Mouse (Mus musculus) liver, embryonic 13.5 days (tissue): ENCODE measurements at regions not wholly inside any gene's neighbourhood (a gene's known extent, or its start where the extent isn't known, plus 50 kb on each side); places are given as distances from the start of the nearest gene placed in this dataset.

ENCODE experiments used
- ATAC-seq: fragments of 200-750 bp; cut with Nextera tagmentation; 2 replicates; pipeline ENCODE4 v1.8.0; 2017; ENCODE audit warnings: low read depth, mild to moderate bottlenecking, moderate number of reproducible peaks, moderate library complexity
- DNase-seq: peaks from one replicate; pipeline ENCODE4 v3.0.0; 2022
- H3K27ac ChIP-seq: fragments of 300-500 bp; sonication (generic); 2 replicates; pipeline ENCODE4 v1.5.1; 2015; ENCODE audit warnings: moderate library complexity, mild to moderate bottlenecking, inconsistent platforms
- H3K27me3 ChIP-seq: fragments of 300-500 bp; sonication (generic); 2 replicates; pipeline ENCODE4 v1.6.1; 2015; ENCODE audit warnings: mild to moderate bottlenecking, inconsistent platforms
- H3K36me3 ChIP-seq: fragments of 300-500 bp; sonication (generic); 2 replicates; pipeline ENCODE4 v1.6.1; 2015; ENCODE audit warnings: mild to moderate bottlenecking, inconsistent platforms
- H3K4me1 ChIP-seq: fragments of 300-500 bp; sonication (generic); replicated peaks from 2 replicates; pipeline ENCODE4 v1.6.1; 2015; ENCODE audit warnings: inconsistent platforms
- H3K4me2 ChIP-seq: fragments of 300-500 bp; sonication (generic); 2 replicates; pipeline ENCODE4 v1.6.1; 2015; ENCODE audit warnings: inconsistent platforms, mild to moderate bottlenecking, moderate library complexity
- H3K4me3 ChIP-seq: fragments of 300-500 bp; sonication (generic); replicated peaks from 2 replicates; pipeline ENCODE4 v1.5.1; 2015; ENCODE audit warnings: mild to moderate bottlenecking, inconsistent platforms
- H3K9ac ChIP-seq: fragments of 300-500 bp; sonication (generic); 2 replicates; pipeline ENCODE4 v1.6.1; 2015; ENCODE audit warnings: mild to moderate bottlenecking, inconsistent platforms
- H3K9me3 ChIP-seq: fragments of 300-500 bp; sonication (generic); replicated peaks from 2 replicates; pipeline ENCODE4 v1.6.1; 2016; ENCODE audit warnings: inconsistent platforms
- WGBS: fragments of 180-500 bp; shearing (Covaris S2); methylation state at CpG from one replicate; pipeline ENCODE4 v1.1.7; 2015; ENCODE audit not compliant: insufficient replicate concordance; 5-methylcytosine and 5-hydroxymethylcytosine counted together

DNA sequence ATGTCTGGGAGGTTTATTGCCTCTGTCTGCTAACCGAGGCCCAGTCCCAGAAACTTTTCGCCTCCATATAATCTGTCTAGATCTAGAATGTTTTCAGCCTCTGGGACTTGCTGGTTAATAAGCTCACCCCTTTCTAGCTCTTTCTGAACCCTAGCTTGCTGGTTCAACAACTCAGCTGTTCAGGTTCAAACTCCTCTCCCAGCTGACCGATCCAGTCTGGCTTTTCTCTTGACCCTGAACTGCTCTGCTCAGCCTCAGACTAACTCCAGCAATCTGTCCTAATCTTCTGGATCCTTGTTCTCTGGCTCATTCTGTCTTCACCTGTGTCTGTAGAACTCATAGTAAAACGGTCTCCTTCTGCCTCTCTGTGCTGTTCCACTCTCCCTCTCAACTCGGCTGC lies 86.2 kb upstream of the Plxnc1 start:
- no peaks in the 10 kb centered on the region for H3K27me3 ChIP-seq
- WGBS: 69% methylated on average over 5 of the region's 5 CpGs
- H3K4me2 ChIP-seq: no peak overlapping the region
- no peaks in the 10 kb centered on the region for H3K4me1 ChIP-seq
- H3K9me3 ChIP-seq: no peaks in the 10 kb centered on the region
- ATAC-seq (no peak), DNase-seq (no peak)
- H3K9ac ChIP-seq: no peak overlapping the region
- no peaks in the 10 kb centered on the region for H3K36me3 ChIP-seq
- no peak overlapping the region for H3K4me3 ChIP-seq
- H3K27ac ChIP-seq: no peak overlapping the region

DNA sequence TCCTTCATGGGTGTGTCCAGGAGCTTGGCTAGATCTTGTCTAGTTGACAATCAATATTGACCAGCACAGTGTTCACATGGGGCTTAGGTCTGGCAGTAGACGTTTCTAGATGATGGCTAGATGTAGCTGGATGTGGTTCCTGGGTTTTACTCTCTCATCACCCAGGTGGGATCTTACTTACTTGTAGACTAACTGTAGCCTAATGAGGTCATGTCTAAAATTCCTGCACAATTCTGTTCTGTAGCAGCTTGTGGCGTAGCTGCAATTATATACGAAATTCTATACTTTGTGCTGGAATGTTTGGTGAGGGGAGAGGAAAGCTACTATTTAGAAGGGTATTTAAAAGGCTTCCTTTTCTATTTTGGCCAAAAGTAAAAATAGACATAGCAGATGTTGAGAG lies 84.9 kb upstream of the Plxnc1 start:
- ATAC-seq: no peak
- no peaks in the 10 kb centered on the region for H3K36me3 ChIP-seq
- 64% methylated on average over 3 of the region's 3 CpGs for WGBS
- no peaks in the 10 kb centered on the region for H3K9me3 ChIP-seq
- no peak overlapping the region for H3K4me2 ChIP-seq
- no peak overlapping the region for H3K4me3 ChIP-seq
- no peak for DNase-seq
- no peak overlapping the region for H3K9ac ChIP-seq
- H3K4me1 ChIP-seq: no peaks in the 10 kb centered on the region
- no peaks in the 10 kb centered on the region for H3K27me3 ChIP-seq
- H3K27ac ChIP-seq: no peak overlapping the region

GRCm38 (mm10) chr10:95025569-95026327 lies 81.1 kb upstream of the Plxnc1 start:
- no peak overlapping the region for H3K4me3 ChIP-seq
- H3K27me3 ChIP-seq: no peaks in the 10 kb centered on the region
- no peak for DNase-seq
- 76% methylated on average over 12 of the region's 12 CpGs for WGBS
- H3K9me3 ChIP-seq: no peaks in the 10 kb centered on the region
- ATAC-seq: no peak
- no peak overlapping the region for H3K27ac ChIP-seq
- no peak overlapping the region for H3K9ac ChIP-seq
- H3K36me3 ChIP-seq: no peaks in the 10 kb centered on the region
- no peak overlapping the region for H3K4me2 ChIP-seq
- no peaks in the 10 kb centered on the region for H3K4me1 ChIP-seq

GRCm38 (mm10) chr10:95021209-95021608 lies 76.6 kb upstream of the Plxnc1 start:
- no peaks in the 10 kb centered on the region for H3K36me3 ChIP-seq
- no peaks in the 10 kb centered on the region for H3K27me3 ChIP-seq
- H3K4me3 ChIP-seq: no peak overlapping the region
- no peak for ATAC-seq
- no peak for DNase-seq
- H3K4me1 ChIP-seq: no peaks in the 10 kb centered on the region
- H3K27ac ChIP-seq: no peak overlapping the region
- H3K9me3 ChIP-seq: no peaks in the 10 kb centered on the region
- 38% methylated on average over 1 of the region's 1 CpGs for WGBS
- no peak overlapping the region for H3K9ac ChIP-seq
- no peak overlapping the region for H3K4me2 ChIP-seq

DNA sequence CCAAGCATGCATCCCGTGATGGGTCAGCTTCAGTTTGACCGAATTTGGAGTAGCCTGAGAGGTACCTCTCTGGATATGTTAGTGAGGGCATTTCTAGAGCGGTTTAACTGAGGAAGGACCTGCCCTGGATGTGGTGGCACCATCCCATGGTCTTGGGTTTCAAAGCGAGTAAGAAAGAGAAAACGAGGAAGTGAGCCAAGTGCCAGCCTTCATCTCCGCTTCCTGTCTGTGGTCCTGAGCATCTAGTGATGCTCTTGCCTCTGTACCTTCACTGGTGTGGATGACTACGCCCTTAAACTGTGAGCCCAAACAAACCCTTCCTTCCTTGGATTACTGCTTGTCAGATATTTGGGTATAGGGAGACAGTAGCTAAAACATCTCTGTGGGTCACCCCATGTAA lies 72.3 kb upstream of the Plxnc1 start:
- Histone ChIP-seq H3K27ac (no peak overlapping the region), H3K9me3 (no peaks in the 10 kb centered on the region), H3K4me3 (no peak overlapping the region), H3K36me3 (no peaks in the 10 kb centered on the region), H3K4me2 (no peak overlapping the region), H3K27me3 (no peaks in the 10 kb centered on the region), H3K4me1 (no peaks in the 10 kb centered on the region), H3K9ac (no peak overlapping the region)
- ATAC-seq (no peak), DNase-seq (no peak)
- 61% methylated on average over 7 of the region's 7 CpGs for WGBS

GRCm38 (mm10) chr10:95015298-95015951 lies 70.8 kb upstream of the Plxnc1 start:
- ATAC-seq (no peak), DNase-seq (no peak)
- Histone ChIP-seq H3K27ac (no peak overlapping the region), H3K36me3 (no peaks in the 10 kb centered on the region), H3K27me3 (no peaks in the 10 kb centered on the region), H3K9me3 (no peaks in the 10 kb centered on the region), H3K4me1 (no peaks in the 10 kb centered on the region), H3K9ac (no peak overlapping the region), H3K4me3 (no peak overlapping the region), H3K4me2 (no peak overlapping the region)
- 79% methylated on average over 9 of the region's 9 CpGs for WGBS

DNA sequence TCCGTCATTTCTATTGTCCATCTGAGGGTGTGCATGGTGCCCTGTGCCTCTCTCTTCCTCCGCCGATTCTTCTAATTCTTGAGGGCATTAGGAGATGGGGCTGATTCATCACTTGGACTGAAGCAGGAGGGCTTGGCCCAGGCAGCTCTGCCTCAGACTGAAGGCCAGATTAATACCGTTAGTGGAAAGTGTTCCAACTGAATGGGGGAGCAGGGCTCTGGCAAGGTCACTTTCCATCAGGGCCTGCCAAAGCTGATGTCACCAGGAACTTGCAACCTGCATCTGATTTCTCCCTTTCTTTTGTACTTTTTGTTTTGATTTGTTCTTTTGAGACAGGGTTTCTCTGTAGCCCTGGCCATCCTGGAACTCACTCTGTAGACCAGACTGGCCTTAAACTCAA lies 69.3 kb upstream of the Plxnc1 start:
- no peak overlapping the region for H3K4me2 ChIP-seq
- no peaks in the 10 kb centered on the region for H3K9me3 ChIP-seq
- WGBS: 68% methylated on average over 4 of the region's 4 CpGs
- H3K27ac ChIP-seq: no peak overlapping the region
- ATAC-seq (no peak), DNase-seq (no peak)
- no peaks in the 10 kb centered on the region for H3K27me3 ChIP-seq
- no peaks in the 10 kb centered on the region for H3K36me3 ChIP-seq
- no peaks in the 10 kb centered on the region for H3K4me1 ChIP-seq
- H3K4me3 ChIP-seq: no peak overlapping the region
- H3K9ac ChIP-seq: no peak overlapping the region

GRCm38 (mm10) chr10:95013213-95013915 lies 68.7 kb upstream of the Plxnc1 start:
- ATAC-seq: no peak
- H3K27ac ChIP-seq: no peak overlapping the region
- 78% methylated on average over 11 of the region's 11 CpGs for WGBS
- no peak for DNase-seq
- H3K4me1 ChIP-seq: no peaks in the 10 kb centered on the region
- no peak overlapping the region for H3K4me3 ChIP-seq
- H3K9ac ChIP-seq: no peak overlapping the region
- H3K36me3 ChIP-seq: no peaks in the 10 kb centered on the region
- no peaks in the 10 kb centered on the region for H3K9me3 ChIP-seq
- no peaks in the 10 kb centered on the region for H3K27me3 ChIP-seq
- no peak overlapping the region for H3K4me2 ChIP-seq

DNA sequence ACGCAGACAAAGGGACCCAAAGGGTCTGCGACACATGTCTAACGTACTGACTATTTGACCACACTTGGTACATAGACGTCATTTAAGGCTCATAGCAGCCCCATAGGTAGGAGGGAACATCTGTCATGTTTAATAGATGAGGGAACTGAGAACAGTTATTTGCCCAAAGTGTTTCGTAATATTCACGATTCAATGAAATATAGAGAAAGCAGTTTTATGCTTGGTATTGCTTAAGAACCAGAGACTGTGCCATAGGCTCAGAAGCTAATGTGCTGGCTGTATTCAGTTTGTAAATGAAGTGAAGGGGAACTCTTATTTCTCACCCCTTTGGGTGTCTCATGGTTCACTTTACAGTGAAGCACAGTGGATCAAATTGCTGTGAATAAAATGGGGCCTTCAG lies 65.7 kb upstream of the Plxnc1 start:
- Histone ChIP-seq H3K27ac (no peak overlapping the region), H3K27me3 (no peaks in the 10 kb centered on the region), H3K9me3 (no peaks in the 10 kb centered on the region; the same call in 1 of the 2 replicates), H3K4me2 (no peak overlapping the region), H3K4me3 (no peak overlapping the region), H3K4me1 (no peaks in the 10 kb centered on the region), H3K36me3 (no peaks in the 10 kb centered on the region), H3K9ac (no peak overlapping the region)
- DNase-seq: no peak
- ATAC-seq: no peak
- WGBS: 76% methylated on average over 6 of the region's 6 CpGs

GRCm38 (mm10) chr10:95009081-95009480 lies 64.4 kb upstream of the Plxnc1 start:
- Histone ChIP-seq H3K4me3 (no peak overlapping the region), H3K4me2 (no peak overlapping the region), H3K36me3 (no peaks in the 10 kb centered on the region), H3K27ac (no peak overlapping the region), H3K4me1 (no peaks in the 10 kb centered on the region), H3K27me3 (no peaks in the 10 kb centered on the region), H3K9me3 (no peaks in the 10 kb centered on the region; the same call in 1 of the 2 replicates), H3K9ac (no peak overlapping the region)
- ATAC-seq: no peak
- WGBS: 45% methylated on average over 1 of the region's 1 CpGs
- DNase-seq: no peak

DNA sequence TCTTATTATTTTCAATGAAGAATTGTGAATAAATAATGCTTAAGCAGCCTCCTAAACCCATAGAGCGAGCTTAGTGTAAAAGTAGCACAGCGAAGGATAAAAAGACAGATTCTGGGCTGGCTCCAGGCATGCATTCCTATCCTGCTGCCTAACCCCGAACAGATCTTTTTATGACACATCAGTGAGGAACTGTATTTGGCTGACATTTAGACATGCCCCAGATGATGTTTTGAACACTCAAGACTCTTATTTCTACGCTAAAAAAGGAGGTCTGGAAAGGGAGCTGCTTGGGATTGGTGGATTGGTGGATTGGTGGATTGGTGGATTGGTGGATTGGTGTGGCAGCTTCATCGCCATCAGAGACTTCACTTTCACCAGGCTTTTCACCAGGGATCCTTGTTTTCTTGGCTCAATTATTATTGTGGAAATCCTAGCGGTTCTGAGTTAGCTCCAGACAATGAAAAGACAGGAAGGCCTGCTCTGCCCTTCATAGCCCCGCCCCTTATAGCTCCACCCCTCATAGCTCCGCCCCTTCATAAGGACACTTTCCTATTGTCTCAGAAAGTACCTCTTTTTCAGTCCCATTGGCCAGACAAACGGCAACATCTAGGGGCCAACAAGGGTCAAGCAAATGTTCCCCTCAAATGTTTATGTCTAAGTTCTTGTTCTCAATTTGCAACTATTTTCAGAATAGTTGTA lies 59.6 kb upstream of the Plxnc1 start:
- Histone ChIP-seq H3K4me2 (no peak overlapping the region), H3K27ac (no peak overlapping the region)

More for the DNA sequence above, 59.6 kb upstream of the Plxnc1 start:
- Histone ChIP-seq H3K36me3 (no peaks in the 10 kb centered on the region), H3K9me3 (no peaks in the 10 kb centered on the region; the same call in 1 of the 2 replicates), H3K4me1 (no peaks in the 10 kb centered on the region), H3K4me3 (no peak overlapping the region), H3K9ac (no peak overlapping the region), H3K27me3 (no peaks in the 10 kb centered on the region)
- DNase-seq (no peak), ATAC-seq (no peak)
- WGBS: 63% methylated on average over 9 of the region's 9 CpGs
